Mouse (Mus musculus) midbrain, embryonic 16.5 days (tissue): ENCODE measurements around the gene Scamp5. TPM values are rescaled to one million over a fixed set of nuclear protein-coding genes. Genes with fewer than 3 reads are reported as not detected.

Experiments used
- polyA plus RNA-seq: library from polyadenylated mRNA; unstranded; fragments of >200 nt; fragmentation: Nextera tagmentation; extraction: Ambion mirVana; gene quantifications from 2 replicates; pipeline ENCODE4 v1.2.1, GENCODE M21; 2015

Gene Scamp5
- polyA plus RNA-seq, 1 experiment from 2014 or later = 191 TPM

Other genes starting within 250 kb of the Scamp5 start
- gene Trcg1, start 231.5 kb downstream of the Scamp5 start, polyA plus RNA-seq = not detected in 2 replicates
- gene 1700017B05Rik, start 205.4 kb downstream of the Scamp5 start, polyA plus RNA-seq = 3.0 and 4.2 TPM in 2 replicates
- gene Ppcdc, start 27.9 kb downstream of the Scamp5 start, polyA plus RNA-seq = 24.0 and 25.5 TPM in 2 replicates
- gene Rpp25, start 36.0 kb upstream of the Scamp5 start, polyA plus RNA-seq = 24.7 and 30.0 TPM in 2 replicates
- gene Cox5a, start 53.2 kb upstream of the Scamp5 start, polyA plus RNA-seq = 818 and 833 TPM in 2 replicates
- gene Fam219b, start 69.5 kb upstream of the Scamp5 start, polyA plus RNA-seq = 23.2 and 24.2 TPM in 2 replicates
- 75.4 and 77.6 TPM in 2 replicates for gene Mpi, start 84.7 kb upstream of the Scamp5 start, polyA plus RNA-seq
- 44.1 and 44.2 TPM in 2 replicates for gene Scamp2, start 92.9 kb upstream of the Scamp5 start, polyA plus RNA-seq
- gene Ulk3, start 121.4 kb upstream of the Scamp5 start, polyA plus RNA-seq = 29.5 and 38.3 TPM in 2 replicates
- 0.46 and 1.3 TPM in 2 replicates for gene Cplx3, start 138.2 kb upstream of the Scamp5 start, polyA plus RNA-seq
- not detected in 2 replicates for gene Lman1l, start 152.7 kb upstream of the Scamp5 start, polyA plus RNA-seq
- gene Csk, start 185.6 kb upstream of the Scamp5 start, polyA plus RNA-seq = 38.2 and 39.2 TPM in 2 replicates
- gene Cyp1a2, start 215.6 kb upstream of the Scamp5 start, polyA plus RNA-seq = not detected in 2 replicates
- 0.06 and 0.12 TPM in 2 replicates for gene Cyp1a1, start 219.9 kb upstream of the Scamp5 start, polyA plus RNA-seq
- gene Edc3, start 240.5 kb upstream of the Scamp5 start, polyA plus RNA-seq = 31.8 and 34.7 TPM in 2 replicates